Mouse (Mus musculus): Measurements from ENCODE around the gene Bnc1. TPM values are rescaled to one million over a fixed set of nuclear protein-coding genes. Genes with fewer than 3 reads are reported as not detected.

The Bnc1 gene
- polyA plus RNA-seq, 1 experiment from 2014 or later: 4.5 TPM

- Histone ChIP-seq H3K27me3 (replicated peaks; ENCODE audit: low read depth, poor library complexity, severe bottlenecking) (0 out of 2 replicates have a peak, but pooled peaks cover 2% of the 10 kb centered on the region), H3K27ac (replicated peaks) (no peak overlapping the region), H3K9me3 (no peaks in the 10 kb centered on the region), H3K36me3 (replicated peaks) (no peaks in the 10 kb centered on the region), H3K4me1 (peaks cover 32% of the 10 kb centered on the region), H3K4me3 (no peak overlapping the region)
- WGBS: 79% methylated on average over 7 of the region's 7 CpGs
- no peak for DNase-seq (ENCODE audit: low spot score)
These were observed 63.1 kb downstream of the Bnc1 start for GRCm38 (mm10) chr7:81928998-81929397.

GRCm38 (mm10) chr7:81921379-81921952, 70.6 kb downstream of the Bnc1 start:
- WGBS: 82% methylated on average over 1 of the region's 1 CpGs
- H3K27me3 ChIP-seq (replicated peaks; ENCODE audit: low read depth, poor library complexity, severe bottlenecking): no peaks in the 10 kb centered on the region

GRCm38 (mm10) chr7:81920314-81920713, 71.8 kb downstream of the Bnc1 start:
- Histone ChIP-seq H3K27me3 (replicated peaks; ENCODE audit: low read depth, poor library complexity, severe bottlenecking) (no peaks in the 10 kb centered on the region), H3K4me3 (no peak overlapping the region), H3K36me3 (replicated peaks) (peaks cover 6% of the 10 kb centered on the region), H3K9me3 (no peaks in the 10 kb centered on the region), H3K27ac (replicated peaks) (no peak overlapping the region), H3K4me1 (peaks cover 17% of the 10 kb centered on the region)
- 83% methylated on average over 4 of the region's 4 CpGs for WGBS
- DNase-seq (ENCODE audit: low spot score): no peak

More at GRCm38 (mm10) chr7:81921379-81921952, 70.6 kb downstream of the Bnc1 start:
- H3K27ac ChIP-seq (replicated peaks): no peak overlapping the region
- no peak for DNase-seq (ENCODE audit: low spot score)
- peaks cover 6% of the 10 kb centered on the region for H3K36me3 ChIP-seq (replicated peaks)
- no peaks in the 10 kb centered on the region for H3K9me3 ChIP-seq
- peaks cover 17% of the 10 kb centered on the region for H3K4me1 ChIP-seq
- no peak overlapping the region for H3K4me3 ChIP-seq

- peak; percentile 30 for DNase-seq (ENCODE audit: low spot score)
- no peak overlapping the region for H3K4me3 ChIP-seq
- no peaks in the 10 kb centered on the region for H3K9me3 ChIP-seq
- H3K36me3 ChIP-seq (replicated peaks): peaks cover 6% of the 10 kb centered on the region
- H3K27ac ChIP-seq (replicated peaks): no peak overlapping the region
- 35% methylated on average over 5 of the region's 5 CpGs for WGBS
- peaks cover 6% of the 10 kb centered on the region for H3K4me1 ChIP-seq
- no peaks in the 10 kb centered on the region for H3K27me3 ChIP-seq (replicated peaks; ENCODE audit: low read depth, poor library complexity, severe bottlenecking)
These were observed 73.8 kb downstream of the Bnc1 start for GRCm38 (mm10) chr7:81918316-81918715.

Other genes with a start within 250 kb of the Bnc1 start
- 127 and 130 TPM in 2 replicates for gene Ramac, start 229.4 kb downstream of the Bnc1 start, polyA plus RNA-seq (2016; fragmentation: Nextera tagmentation; extraction: Ambion mirVana)
- 42.6 and 50.2 TPM in 2 replicates for gene 3110040N11Rik, start 202.8 kb downstream of the Bnc1 start, polyA plus RNA-seq (2016; fragmentation: Nextera tagmentation; extraction: Ambion mirVana)
- gene Btbd1, start 162.9 kb downstream of the Bnc1 start, polyA plus RNA-seq (2016; fragmentation: Nextera tagmentation; extraction: Ambion mirVana): 56.2 and 58.9 TPM in 2 replicates
- not detected in 2 replicates for gene Gm10160, start 136.5 kb downstream of the Bnc1 start, polyA plus RNA-seq (2016; fragmentation: Nextera tagmentation; extraction: Ambion mirVana)
- gene Tm6sf1, start 133.3 kb downstream of the Bnc1 start, polyA plus RNA-seq (2016; fragmentation: Nextera tagmentation; extraction: Ambion mirVana): 10.7 and 12.2 TPM in 2 replicates
- 23.6 and 27.5 TPM in 2 replicates for gene Hdgfl3, start 57.8 kb downstream of the Bnc1 start, polyA plus RNA-seq (2016; fragmentation: Nextera tagmentation; extraction: Ambion mirVana)
- 6.9 and 15.4 TPM in 2 replicates for gene Sh3gl3, start 181.5 kb upstream of the Bnc1 start, polyA plus RNA-seq (2016; fragmentation: Nextera tagmentation; extraction: Ambion mirVana)

Measured in embryonic facial prominence, embryonic 10.5 days (tissue).